Mouse (Mus musculus): ENCODE results near the gene Prok2. TPM values are rescaled to one million over a fixed set of nuclear protein-coding genes. Genes with fewer than 3 reads are reported as not detected.

Gene Prok2
- polyA plus RNA-seq, 1 experiment from 2014 or later, result not detected

GRCm38 (mm10) chr6:99729853-99730252 is 3.7 kb upstream of the Prok2 start:
- ATAC-seq (ENCODE audit: low read depth), result no peak
- H3K9ac ChIP-seq, result no peak overlapping the region
- WGBS (ENCODE audit: insufficient replicate concordance), result 55% methylated on average over 4 of the region's 4 CpGs
- H3K27me3 ChIP-seq, result peaks cover 48% of the 10 kb centered on the region
- no peaks in the 10 kb centered on the region for H3K9me3 ChIP-seq (replicated peaks)
- no peak overlapping the region for H3K27ac ChIP-seq
- H3K4me3 ChIP-seq (replicated peaks), result no peak overlapping the region
- no peak for DNase-seq
- H3K36me3 ChIP-seq, result no peaks in the 10 kb centered on the region
- H3K4me2 ChIP-seq, result no peak overlapping the region
- peaks cover 7% of the 10 kb centered on the region; the same call in 1 of the 2 replicates for H3K4me1 ChIP-seq (replicated peaks)

GRCm38 (mm10) chr6:99726576-99727303 is 548 bp upstream of the Prok2 start:
- WGBS (ENCODE audit: insufficient replicate concordance), result 4% methylated on average over 22 of the region's 22 CpGs
- Histone ChIP-seq H3K27ac (no peak overlapping the region), H3K4me1 (replicated peaks) (peaks cover 7% of the 10 kb centered on the region; the same call in 1 of the 2 replicates), H3K36me3 (no peaks in the 10 kb centered on the region), H3K4me3 (replicated peaks) (peak overlapping the region; percentile 36), H3K9ac (no peak overlapping the region), H3K27me3 (peaks cover 58% of the 10 kb centered on the region), H3K4me2 (peak overlapping the region; percentile 53), H3K9me3 (replicated peaks) (no peaks in the 10 kb centered on the region)
- ATAC-seq (ENCODE audit: low read depth) (no peak), DNase-seq (no peak)

GRCm38 (mm10) chr6:99722390-99722789 is 3.8 kb downstream of the Prok2 start:
- DNase-seq, result no peak
- Histone ChIP-seq H3K9me3 (replicated peaks) (no peaks in the 10 kb centered on the region), H3K4me2 (no peak overlapping the region), H3K4me1 (replicated peaks) (peaks cover 7% of the 10 kb centered on the region; the same call in 1 of the 2 replicates), H3K27me3 (peaks cover 35% of the 10 kb centered on the region), H3K36me3 (no peaks in the 10 kb centered on the region), H3K4me3 (replicated peaks) (no peak overlapping the region), H3K9ac (no peak overlapping the region), H3K27ac (no peak overlapping the region)
- ATAC-seq (ENCODE audit: low read depth), result no peak
- WGBS (ENCODE audit: insufficient replicate concordance), result 70% methylated on average over 9 of the region's 9 CpGs

- DNase-seq, result no peak
- H3K9ac ChIP-seq, result no peak overlapping the region
- 30% methylated on average over 9 of the region's 9 CpGs for WGBS (ENCODE audit: insufficient replicate concordance)
- ATAC-seq (ENCODE audit: low read depth), result no peak
- H3K4me1 ChIP-seq (replicated peaks), result peaks cover 1% of the 10 kb centered on the region; the same call in 1 of the 2 replicates
- no peak overlapping the region for H3K4me3 ChIP-seq (replicated peaks)
- H3K9me3 ChIP-seq (replicated peaks), result no peaks in the 10 kb centered on the region
- no peak overlapping the region for H3K4me2 ChIP-seq
- H3K36me3 ChIP-seq, result no peaks in the 10 kb centered on the region
- H3K27ac ChIP-seq, result no peak overlapping the region
- H3K27me3 ChIP-seq, result peaks cover 23% of the 10 kb centered on the region
Measured at GRCm38 (mm10) chr6:99721032-99721431, 5.2 kb downstream of the Prok2 start.

- DNase-seq (no peak), ATAC-seq (ENCODE audit: low read depth) (no peak)
- no peak overlapping the region for H3K27ac ChIP-seq
- H3K4me3 ChIP-seq (replicated peaks), result no peak overlapping the region
- WGBS (ENCODE audit: insufficient replicate concordance), result 48% methylated on average over 6 of the region's 6 CpGs
- no peaks in the 10 kb centered on the region for H3K9me3 ChIP-seq (replicated peaks)
- no peaks in the 10 kb centered on the region for H3K36me3 ChIP-seq
- H3K9ac ChIP-seq, result no peak overlapping the region
- no peak overlapping the region for H3K4me2 ChIP-seq
- H3K4me1 ChIP-seq (replicated peaks), result no peaks in the 10 kb centered on the region
- H3K27me3 ChIP-seq, result peaks cover 5% of the 10 kb centered on the region; the same call in 1 of the 2 replicates
Measured at GRCm38 (mm10) chr6:99715913-99716312, 10.3 kb downstream of the Prok2 start.

- WGBS (ENCODE audit: insufficient replicate concordance), result 43% methylated on average over 6 of the region's 6 CpGs
- Histone ChIP-seq H3K27ac (no peak overlapping the region), H3K4me2 (no peak overlapping the region), H3K36me3 (no peaks in the 10 kb centered on the region), H3K9ac (no peak overlapping the region), H3K4me3 (replicated peaks) (no peak overlapping the region), H3K9me3 (replicated peaks) (no peaks in the 10 kb centered on the region), H3K27me3 (peaks cover 5% of the 10 kb centered on the region; the same call in 1 of the 2 replicates), H3K4me1 (replicated peaks) (no peaks in the 10 kb centered on the region)
- ATAC-seq (ENCODE audit: low read depth) (no peak), DNase-seq (no peak)
Measured at GRCm38 (mm10) chr6:99715191-99715590, 11.0 kb downstream of the Prok2 start.

- Histone ChIP-seq H3K4me3 (replicated peaks) (no peak overlapping the region), H3K36me3 (no peaks in the 10 kb centered on the region)
Measured at GRCm38 (mm10) chr6:99713256-99713655, 12.9 kb downstream of the Prok2 start.

GRCm38 (mm10) chr6:99711576-99712101 is 14.6 kb downstream of the Prok2 start:
- Histone ChIP-seq H3K4me2 (no peak overlapping the region), H3K4me3 (replicated peaks) (no peak overlapping the region), H3K36me3 (no peaks in the 10 kb centered on the region), H3K27me3 (0 out of 2 replicates have a peak, but pooled peaks cover 5% of the 10 kb centered on the region), H3K27ac (no peak overlapping the region), H3K9me3 (replicated peaks) (no peaks in the 10 kb centered on the region), H3K9ac (no peak overlapping the region), H3K4me1 (replicated peaks) (no peaks in the 10 kb centered on the region)
- ATAC-seq (ENCODE audit: low read depth) (no peak), DNase-seq (no peak)
- 44% methylated on average over 11 of the region's 11 CpGs for WGBS (ENCODE audit: insufficient replicate concordance)

More at GRCm38 (mm10) chr6:99713256-99713655, 12.9 kb downstream of the Prok2 start:
- Histone ChIP-seq H3K9me3 (replicated peaks) (no peaks in the 10 kb centered on the region), H3K4me1 (replicated peaks) (no peaks in the 10 kb centered on the region), H3K27ac (no peak overlapping the region), H3K4me2 (no peak overlapping the region), H3K27me3 (0 out of 2 replicates have a peak, but pooled peaks cover 5% of the 10 kb centered on the region), H3K9ac (no peak overlapping the region)
- ATAC-seq (ENCODE audit: low read depth), result no peak
- 69% methylated on average over 5 of the region's 5 CpGs for WGBS (ENCODE audit: insufficient replicate concordance)
- DNase-seq, result no peak

GRCm38 (mm10) chr6:99700484-99700883 is 25.7 kb downstream of the Prok2 start:
- H3K36me3 ChIP-seq, result no peaks in the 10 kb centered on the region
- ATAC-seq (ENCODE audit: low read depth) (no peak), DNase-seq (no peak)
- no peak overlapping the region for H3K9ac ChIP-seq
- no peak overlapping the region for H3K27ac ChIP-seq
- no peaks in the 10 kb centered on the region for H3K4me1 ChIP-seq (replicated peaks)
- 59% methylated on average over 3 of the region's 3 CpGs for WGBS (ENCODE audit: insufficient replicate concordance)
- no peak overlapping the region for H3K4me3 ChIP-seq (replicated peaks)
- peaks cover 30% of the 10 kb centered on the region for H3K27me3 ChIP-seq
- H3K9me3 ChIP-seq (replicated peaks), result no peaks in the 10 kb centered on the region
- H3K4me2 ChIP-seq, result no peak overlapping the region

GRCm38 (mm10) chr6:99692916-99693841 is 33.0 kb downstream of the Prok2 start:
- no peaks in the 10 kb centered on the region for H3K9me3 ChIP-seq (replicated peaks)
- no peak overlapping the region for H3K9ac ChIP-seq
- DNase-seq (no peak), ATAC-seq (ENCODE audit: low read depth) (no peak)
- H3K27ac ChIP-seq, result no peak overlapping the region
- 2% methylated on average over 97 of the region's 110 CpGs for WGBS (ENCODE audit: insufficient replicate concordance)
- peak overlapping the region; percentile 53 for H3K4me3 ChIP-seq (replicated peaks)
- H3K4me1 ChIP-seq (replicated peaks), result no peaks in the 10 kb centered on the region
- peak overlapping the region; percentile 65 for H3K4me2 ChIP-seq
- no peaks in the 10 kb centered on the region for H3K36me3 ChIP-seq
- peaks cover 92% of the 10 kb centered on the region for H3K27me3 ChIP-seq
